Mouse (Mus musculus): Measurements from ENCODE around the gene Dmd. TPM values are rescaled to one million over a fixed set of nuclear protein-coding genes. Genes with fewer than 3 reads are reported as not detected.

Dmd gene
- 16.7 and 16.8 TPM in 2 replicates for polyA plus RNA-seq (2016; fragmentation: Nextera tagmentation; extraction: Ambion mirVana)

DNA sequence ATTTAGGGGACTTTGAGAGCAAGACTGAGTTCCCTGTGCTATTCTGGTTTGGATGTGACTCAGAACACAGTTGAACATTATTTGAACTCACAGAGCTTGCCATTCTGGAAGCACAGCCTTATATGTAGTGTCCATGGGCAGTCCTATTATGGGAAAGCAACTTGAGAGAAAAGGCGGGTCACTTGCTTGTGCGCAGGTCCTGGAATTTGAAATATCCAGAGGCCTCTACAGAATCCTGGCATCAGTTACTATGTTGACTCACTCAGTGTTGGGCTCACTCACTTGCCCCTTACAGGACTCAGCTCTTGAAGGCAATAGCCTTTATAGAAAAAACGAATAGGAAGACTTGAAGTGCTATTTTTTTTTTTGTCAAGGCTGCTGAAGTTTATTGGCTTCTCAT, at the start of gene Dmd:
Gene Dmd, plus strand, starts transcription at position 241 of the 400 bp plus-strand sequence.
- Histone ChIP-seq H3K4me1 (replicated peaks) (no peaks in the 10 kb centered on the region), H3K9ac (replicated peaks) (no peak within 1 kb of the TSS), H3K36me3 (no peaks in the 10 kb centered on the region), H3K4me3 (replicated peaks) (no peak within 1 kb of the TSS), H3K27me3 (no peaks in the 10 kb centered on the region), H3K9me3 (no peaks in the 10 kb centered on the region), H3K4me2 (no peak within 1 kb of the TSS), H3K27ac (no peak within 1 kb of the TSS)
- ATAC-seq (ENCODE audit: insufficient number of reproducible peaks, insufficient read depth, low FRiP score, low TSS enrichment, low read depth): no peak
- WGBS: 58% methylated on average over 3 of the region's 3 CpGs

DNA sequence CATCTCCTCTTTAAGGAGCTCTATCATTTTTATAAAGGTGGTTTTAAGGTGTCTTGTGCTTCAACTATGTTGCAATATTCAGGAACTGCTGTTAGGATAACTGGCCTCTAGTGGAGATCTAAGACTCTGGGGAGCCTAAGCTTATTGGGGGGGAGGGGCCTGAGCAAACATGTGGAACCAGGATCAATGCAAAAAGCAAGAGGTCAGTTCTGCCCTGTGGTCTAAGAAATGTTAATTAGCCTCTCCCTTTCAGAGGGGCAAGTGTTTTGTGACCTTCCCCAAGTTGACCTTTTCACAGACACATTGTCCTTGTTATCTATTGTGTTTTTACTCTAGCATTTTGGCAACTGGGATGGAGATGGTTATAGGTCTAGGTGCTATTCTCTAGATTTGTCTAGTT, 47.2 kb upstream of the Dmd start:
- Histone ChIP-seq H3K27me3 (no peaks in the 10 kb centered on the region), H3K9ac (replicated peaks) (no peak overlapping the region), H3K27ac (no peak overlapping the region), H3K4me1 (replicated peaks) (no peaks in the 10 kb centered on the region), H3K9me3 (no peaks in the 10 kb centered on the region), H3K4me2 (no peak overlapping the region), H3K4me3 (replicated peaks) (no peak overlapping the region), H3K36me3 (no peaks in the 10 kb centered on the region)
- no peak for ATAC-seq (ENCODE audit: insufficient number of reproducible peaks, insufficient read depth, low FRiP score, low TSS enrichment, low read depth)

DNA sequence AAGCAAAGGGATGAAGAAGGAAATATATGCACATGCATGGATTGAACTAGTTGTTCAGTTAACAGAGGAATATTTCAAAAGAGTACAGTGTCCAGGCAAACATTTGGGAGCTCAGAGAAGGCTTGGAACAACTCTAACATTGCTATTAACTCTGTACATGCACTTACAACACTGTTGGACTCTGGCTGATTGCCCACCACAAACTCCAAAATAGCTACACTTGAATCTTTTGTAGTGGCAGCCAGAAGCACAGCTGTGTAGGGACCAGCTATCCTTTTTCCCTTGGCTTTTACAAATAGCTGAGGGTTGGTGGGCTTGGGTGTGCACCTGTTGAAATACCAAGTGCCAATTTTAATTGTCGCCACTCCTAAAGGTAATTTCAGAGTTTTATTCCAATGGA, 39.0 kb downstream of the Dmd start:
- Histone ChIP-seq H3K36me3 (no peaks in the 10 kb centered on the region), H3K9ac (replicated peaks) (no peak overlapping the region), H3K4me3 (replicated peaks) (no peak overlapping the region), H3K9me3 (no peaks in the 10 kb centered on the region), H3K4me2 (no peak overlapping the region), H3K27ac (no peak overlapping the region), H3K27me3 (no peaks in the 10 kb centered on the region), H3K4me1 (replicated peaks) (no peaks in the 10 kb centered on the region)
- ATAC-seq (ENCODE audit: insufficient number of reproducible peaks, insufficient read depth, low FRiP score, low TSS enrichment, low read depth): no peak
- WGBS: 88% methylated on average over 1 of the region's 1 CpGs

DNA sequence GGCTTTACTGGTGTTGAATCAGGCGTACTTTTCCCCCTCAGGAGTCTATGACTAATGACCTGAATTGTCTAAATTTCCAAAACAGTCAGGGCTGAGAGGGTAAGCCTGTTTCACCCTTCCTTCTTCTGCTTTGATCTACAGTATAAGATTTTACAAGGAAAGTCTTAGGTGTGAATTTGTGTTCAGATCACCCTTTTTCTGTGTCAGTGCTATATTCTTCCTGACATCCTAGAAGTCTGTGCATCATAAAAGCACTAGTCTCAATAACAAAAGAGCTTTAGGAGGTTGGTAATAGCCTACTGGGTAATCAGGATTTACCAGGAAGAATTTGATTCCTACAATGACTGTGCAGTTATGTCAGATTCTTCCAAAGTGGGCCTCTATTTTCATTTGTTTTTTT, 101.5 kb downstream of the Dmd start:
- Histone ChIP-seq H3K27me3 (no peaks in the 10 kb centered on the region), H3K4me2 (no peak overlapping the region), H3K9ac (replicated peaks) (no peak overlapping the region), H3K4me1 (replicated peaks) (no peaks in the 10 kb centered on the region), H3K27ac (no peak overlapping the region), H3K4me3 (replicated peaks) (no peak overlapping the region), H3K9me3 (no peaks in the 10 kb centered on the region), H3K36me3 (no peaks in the 10 kb centered on the region)
- WGBS: 61% methylated on average over 1 of the region's 1 CpGs
- no peak for ATAC-seq (ENCODE audit: insufficient number of reproducible peaks, insufficient read depth, low FRiP score, low TSS enrichment, low read depth)

DNA sequence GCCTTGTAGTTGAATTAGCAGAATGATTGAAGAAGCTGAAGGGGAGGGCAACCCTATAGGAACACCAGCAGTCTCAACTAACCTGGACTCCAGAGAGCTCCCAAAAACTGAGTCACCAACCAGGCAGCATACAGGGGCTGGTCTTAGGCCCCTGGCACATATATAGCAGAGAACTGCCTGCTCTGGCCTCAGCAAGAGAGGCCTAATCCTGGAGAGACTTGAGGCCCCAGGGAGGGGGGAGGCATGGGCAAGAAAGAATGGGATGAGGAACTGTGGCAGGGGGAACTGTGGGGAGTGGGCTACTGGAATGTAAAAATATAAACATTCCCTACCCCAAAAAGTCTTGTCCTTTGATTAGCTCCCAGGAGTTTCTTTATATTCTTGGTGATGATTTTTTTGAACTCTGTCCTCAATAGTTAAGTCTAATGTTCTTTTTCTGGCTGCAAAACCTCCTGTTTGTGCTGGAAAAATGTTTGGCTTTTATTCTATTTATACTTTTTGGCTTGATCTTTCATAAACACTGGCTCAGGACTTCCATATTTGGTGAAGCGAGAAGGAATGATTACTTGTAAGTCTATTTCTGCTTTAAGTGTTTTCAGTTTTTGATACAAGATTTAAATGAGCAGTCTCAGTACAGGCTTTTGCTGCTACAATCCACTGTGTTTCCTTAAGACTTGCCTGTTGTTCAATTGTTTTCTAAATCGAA, 167.7 kb downstream of the Dmd start:
- Histone ChIP-seq H3K9ac (replicated peaks) (no peak overlapping the region), H3K4me1 (replicated peaks) (no peaks in the 10 kb centered on the region), H3K4me2 (no peak overlapping the region), H3K4me3 (replicated peaks) (no peak overlapping the region), H3K9me3 (no peaks in the 10 kb centered on the region), H3K36me3 (no peaks in the 10 kb centered on the region), H3K27me3 (no peaks in the 10 kb centered on the region), H3K27ac (no peak overlapping the region)
- no peak for ATAC-seq (ENCODE audit: insufficient number of reproducible peaks, insufficient read depth, low FRiP score, low TSS enrichment, low read depth)
- 67% methylated on average over 2 of the region's 2 CpGs for WGBS

DNA sequence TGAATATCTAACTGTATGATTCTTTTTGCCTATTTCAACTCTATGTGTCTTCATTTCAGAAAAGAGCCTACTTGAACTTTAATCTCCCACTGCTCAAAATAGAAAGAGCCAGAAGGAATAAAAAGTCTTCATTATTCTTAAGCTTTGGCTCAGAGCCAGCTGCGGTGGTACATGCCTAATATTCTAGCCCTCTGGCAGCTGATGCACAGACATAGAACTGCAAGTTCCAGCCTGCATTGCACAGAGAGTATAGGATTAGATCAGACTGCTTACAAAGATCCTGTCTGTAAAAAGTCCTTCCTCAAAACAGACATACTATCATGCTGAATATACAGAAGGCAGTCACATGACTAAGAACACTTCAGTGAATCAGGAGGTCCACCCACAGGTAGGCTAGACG, 168.5 kb downstream of the Dmd start:
- Histone ChIP-seq H3K27me3 (no peaks in the 10 kb centered on the region), H3K4me1 (replicated peaks) (no peaks in the 10 kb centered on the region), H3K36me3 (no peaks in the 10 kb centered on the region), H3K4me2 (no peak overlapping the region), H3K27ac (no peak overlapping the region), H3K9me3 (no peaks in the 10 kb centered on the region), H3K9ac (replicated peaks) (no peak overlapping the region), H3K4me3 (replicated peaks) (no peak overlapping the region)
- 70% methylated on average over 2 of the region's 2 CpGs for WGBS
- ATAC-seq (ENCODE audit: insufficient number of reproducible peaks, insufficient read depth, low FRiP score, low TSS enrichment, low read depth): no peak

DNA sequence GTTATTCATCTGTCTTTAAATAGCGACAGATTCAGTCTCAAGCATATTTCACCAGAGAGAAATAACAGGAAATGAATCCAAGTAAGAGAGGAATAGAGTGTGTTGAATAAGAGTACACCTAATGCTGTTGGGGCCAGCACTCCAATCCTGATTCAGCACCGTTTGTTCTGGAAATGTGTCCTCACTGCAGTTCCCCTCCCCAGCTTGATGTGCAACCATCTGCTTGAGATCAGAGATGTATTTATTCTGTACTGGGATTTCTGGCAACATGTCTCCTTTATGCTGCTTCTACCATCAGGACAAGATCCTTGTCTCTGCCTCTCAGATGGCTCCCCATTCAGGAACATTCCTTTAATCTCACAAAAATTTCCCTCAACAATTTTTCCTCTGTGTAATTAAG, 271.9 kb downstream of the Dmd start:
- no peak overlapping the region for H3K27ac ChIP-seq
- H3K4me3 ChIP-seq (replicated peaks): no peak overlapping the region
- H3K27me3 ChIP-seq: no peaks in the 10 kb centered on the region
- no peaks in the 10 kb centered on the region for H3K9me3 ChIP-seq
- no peaks in the 10 kb centered on the region for H3K36me3 ChIP-seq
- H3K4me2 ChIP-seq: no peak overlapping the region
- 73% methylated on average over 2 of the region's 2 CpGs for WGBS
- no peaks in the 10 kb centered on the region for H3K4me1 ChIP-seq (replicated peaks)
- ATAC-seq (ENCODE audit: insufficient number of reproducible peaks, insufficient read depth, low FRiP score, low TSS enrichment, low read depth): no peak
- H3K9ac ChIP-seq (replicated peaks): no peak overlapping the region

DNA sequence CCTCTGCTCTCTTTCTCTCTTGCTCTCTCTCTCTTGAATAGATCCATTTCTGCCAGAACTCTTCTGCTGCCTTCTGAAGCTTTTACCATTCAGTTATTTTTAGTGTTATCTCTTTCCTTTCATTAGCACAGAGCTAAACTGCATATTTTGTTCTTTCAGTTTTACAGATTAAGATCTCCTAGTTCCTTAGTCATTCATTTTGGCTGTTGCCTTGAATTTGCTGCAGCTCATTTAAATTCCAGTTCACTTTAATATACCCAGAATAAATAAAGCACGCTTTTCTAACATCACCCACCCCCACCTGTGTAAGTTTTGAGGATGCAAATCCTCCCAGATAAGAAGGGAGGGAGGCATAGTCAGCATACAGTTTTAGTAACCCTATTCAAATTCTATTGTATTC, 272.4 kb downstream of the Dmd start:
- no peak overlapping the region for H3K4me2 ChIP-seq
- 56% methylated on average over 1 of the region's 1 CpGs for WGBS
- H3K9ac ChIP-seq (replicated peaks): no peak overlapping the region
- no peaks in the 10 kb centered on the region for H3K27me3 ChIP-seq
- H3K27ac ChIP-seq: no peak overlapping the region
- H3K4me3 ChIP-seq (replicated peaks): no peak overlapping the region
- no peaks in the 10 kb centered on the region for H3K4me1 ChIP-seq (replicated peaks)
- ATAC-seq (ENCODE audit: insufficient number of reproducible peaks, insufficient read depth, low FRiP score, low TSS enrichment, low read depth): no peak
- no peaks in the 10 kb centered on the region for H3K36me3 ChIP-seq
- no peaks in the 10 kb centered on the region for H3K9me3 ChIP-seq

DNA sequence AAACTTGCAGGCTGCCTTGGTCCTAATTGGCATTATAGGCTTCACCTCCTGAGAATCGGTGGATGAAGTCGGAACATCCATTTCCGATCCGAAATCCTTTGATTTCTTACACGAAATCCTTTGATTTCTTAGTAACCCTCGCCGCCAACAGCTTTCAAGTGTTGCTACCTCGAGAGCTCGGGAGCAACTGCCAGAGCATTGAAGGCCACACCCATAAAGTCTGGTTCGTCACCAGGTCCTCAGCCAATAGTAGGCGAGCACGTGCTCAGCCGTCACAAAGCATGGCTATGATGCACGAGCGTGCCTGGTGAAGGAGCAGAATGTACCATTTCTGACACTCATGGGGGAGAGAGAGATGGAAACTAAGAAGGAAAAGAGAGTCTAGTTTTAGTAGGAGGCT, 538.9 kb downstream of the Dmd start, which contains the start of gene Tsga8:
Gene Tsga8, minus strand, starts transcription at position 327 of the 400 bp plus-strand sequence.
- Histone ChIP-seq H3K36me3 (no peaks in the 10 kb centered on the region), H3K9ac (replicated peaks) (no peak within 1 kb of the TSS), H3K4me1 (replicated peaks) (no peaks in the 10 kb centered on the region), H3K9me3 (peaks cover 4% of the 10 kb centered on the region; the same call in 1 of the 2 replicates), H3K27me3 (no peaks in the 10 kb centered on the region), H3K27ac (no peak within 1 kb of the TSS), H3K4me3 (replicated peaks) (no peak within 1 kb of the TSS), H3K4me2 (no peak within 1 kb of the TSS)
- WGBS: 92% methylated on average over 15 of the region's 15 CpGs
- ATAC-seq (ENCODE audit: insufficient number of reproducible peaks, insufficient read depth, low FRiP score, low TSS enrichment, low read depth): no peak

DNA sequence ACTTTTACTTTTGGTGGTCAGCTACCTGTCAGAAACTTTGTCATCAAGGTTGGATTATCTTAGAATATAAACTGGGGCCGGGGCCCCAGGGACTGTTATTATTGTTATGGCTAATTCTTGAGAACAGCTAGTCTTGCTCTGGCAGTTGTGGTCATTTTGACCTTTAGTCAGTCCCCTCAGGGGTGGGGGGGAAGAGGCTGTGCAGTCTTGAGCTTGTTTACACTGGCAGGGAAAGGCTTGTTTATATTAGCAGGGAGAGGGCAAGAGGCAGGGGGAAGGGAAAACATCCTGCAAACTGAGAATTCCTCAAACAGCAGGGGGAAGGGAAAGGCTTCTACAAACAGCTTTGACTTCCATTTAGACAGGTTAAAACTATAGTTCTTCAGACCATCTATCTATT, 726.3 kb downstream of the Dmd start:
- ATAC-seq (ENCODE audit: insufficient number of reproducible peaks, insufficient read depth, low FRiP score, low TSS enrichment, low read depth): no peak

DNA sequence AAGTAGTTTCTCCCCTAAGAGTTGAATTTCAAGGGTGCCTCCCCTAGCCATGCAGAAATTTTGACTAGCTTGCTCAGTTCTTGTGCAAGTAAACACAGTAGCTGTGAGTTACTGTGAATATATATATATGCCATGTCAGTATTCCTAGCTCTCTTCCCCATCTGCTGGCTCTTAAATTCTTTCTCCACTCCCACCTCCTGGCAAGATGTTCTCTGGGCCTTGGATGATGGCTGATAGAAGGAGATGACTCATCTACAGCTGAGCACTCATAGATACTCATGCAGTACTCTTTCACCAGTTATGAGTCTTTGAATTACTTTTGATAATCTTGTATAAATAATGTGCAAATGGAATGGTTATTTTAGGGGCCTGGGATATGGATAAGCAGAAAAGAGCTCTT, 737.9 kb downstream of the Dmd start:
- Histone ChIP-seq H3K27ac (no peak overlapping the region), H3K27me3 (no peaks in the 10 kb centered on the region), H3K36me3 (no peaks in the 10 kb centered on the region), H3K4me1 (replicated peaks) (no peaks in the 10 kb centered on the region), H3K9ac (replicated peaks) (no peak overlapping the region), H3K4me2 (no peak overlapping the region), H3K4me3 (replicated peaks) (no peak overlapping the region), H3K9me3 (no peaks in the 10 kb centered on the region)
- ATAC-seq (ENCODE audit: insufficient number of reproducible peaks, insufficient read depth, low FRiP score, low TSS enrichment, low read depth): no peak

More for the DNA sequence above, 726.3 kb downstream of the Dmd start:
- 28% methylated on average over 1 of the region's 1 CpGs for WGBS
- Histone ChIP-seq H3K9ac (replicated peaks) (no peak overlapping the region), H3K36me3 (no peaks in the 10 kb centered on the region), H3K4me2 (no peak overlapping the region), H3K4me1 (replicated peaks) (no peaks in the 10 kb centered on the region), H3K9me3 (no peaks in the 10 kb centered on the region), H3K4me3 (replicated peaks) (no peak overlapping the region), H3K27ac (no peak overlapping the region), H3K27me3 (no peaks in the 10 kb centered on the region)

DNA sequence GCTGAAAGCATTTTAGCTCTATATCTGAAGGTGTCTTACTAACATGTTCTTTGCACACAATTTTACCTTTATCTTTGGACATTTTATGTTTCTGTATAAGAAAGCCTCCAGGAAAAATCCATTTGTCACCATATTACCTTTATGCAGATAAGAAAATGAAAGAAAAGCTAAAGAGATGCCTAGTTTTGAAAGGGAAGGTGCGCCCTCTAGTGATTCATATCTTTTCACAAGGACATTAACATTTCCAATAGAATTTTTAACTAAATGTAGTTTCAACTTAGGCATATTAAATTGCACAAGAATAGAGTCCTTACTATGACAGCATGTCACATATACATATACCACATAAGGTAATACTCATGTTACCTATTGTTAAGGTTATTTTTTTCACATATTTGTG, 791.9 kb downstream of the Dmd start:
- ATAC-seq (ENCODE audit: insufficient number of reproducible peaks, insufficient read depth, low FRiP score, low TSS enrichment, low read depth): no peak
- 3% methylated on average over 1 of the region's 1 CpGs for WGBS
- Histone ChIP-seq H3K4me1 (replicated peaks) (no peaks in the 10 kb centered on the region), H3K9ac (replicated peaks) (no peak overlapping the region), H3K27me3 (no peaks in the 10 kb centered on the region), H3K27ac (no peak overlapping the region), H3K9me3 (no peaks in the 10 kb centered on the region), H3K4me3 (replicated peaks) (no peak overlapping the region), H3K36me3 (no peaks in the 10 kb centered on the region), H3K4me2 (no peak overlapping the region)
